Mouse (Mus musculus) C3H10T1/2 (cell line): ENCODE results near the gene Bola3. TPM values are rescaled to one million over a fixed set of nuclear protein-coding genes. Genes with fewer than 3 reads are reported as not detected.

Experiments used
- polyA plus RNA-seq, 2 experiments: library from polyadenylated mRNA; unstranded; fragments of >200 nt; fragmentation: generic; extraction: Trizol; gene quantifications; one replicate each; pipeline ENCODE4 v1.2.1; 2012; ENCODE audit warnings: missing spikeins in 2 of 2

The Bola3 gene
- polyA plus RNA-seq, result 10 to 100 TPM; 59.8 to 90.4 TPM

GRCm38 (mm10) chr6:83348873-83349272 lies at the start of gene Bola3:
TSS of gene Bola3 (plus strand) at chr6:83349147.

GRCm38 (mm10) chr6:83325525-83326393 lies 23.2 kb upstream of the Bola3 start, which contains the start of the genes Mthfd2 and Mob1a:
TSS of gene Mthfd2 (minus strand) at chr6:83325908.
TSS of gene Mob1a (plus strand) at chr6:83326016.

Other genes with a start within 250 kb of the Bola3 start
- gene Ccdc142, start 247.5 kb upstream of the Bola3 start, polyA plus RNA-seq, result 1 to 10 TPM in 1 of 2 experiments, under 1 TPM in 1; 0.27 to 2.7 TPM
- gene Gm42688, start 247.5 kb upstream of the Bola3 start, polyA plus RNA-seq, result 1 to 10 TPM in 1 of 2 experiments, under 1 TPM in 1; 0.48 to 2.7 TPM
- 10 to 100 TPM; 66.9 to 76.7 TPM for gene Mrpl53, start 240.1 kb upstream of the Bola3 start, polyA plus RNA-seq
- 10 to 100 TPM; 16.6 to 26.2 TPM for gene Mogs, start 233.7 kb upstream of the Bola3 start, polyA plus RNA-seq
- gene Wbp1, start 227.6 kb upstream of the Bola3 start, polyA plus RNA-seq, result 100 to 1,000 TPM in 1 of 2 experiments, 10 to 100 TPM in 1; 83.4 to 162 TPM
- gene Ino80b, start 223.7 kb upstream of the Bola3 start, polyA plus RNA-seq, result 10 to 100 TPM; 44.3 to 55.0 TPM
- gene Rtkn, start 213.7 kb upstream of the Bola3 start, polyA plus RNA-seq, result 10 to 100 TPM; 24.9 to 34.2 TPM
- gene Wdr54, start 192.8 kb upstream of the Bola3 start, polyA plus RNA-seq, result 1 to 10 TPM; 6.6 to 10.0 TPM
- 1 to 10 TPM; 2.0 to 4.9 TPM for gene 1700003E16Rik, start 192.7 kb upstream of the Bola3 start, polyA plus RNA-seq
- 100 to 1,000 TPM in 1 of 2 experiments, 10 to 100 TPM in 1; 46.5 to 121 TPM for gene Dctn1, start 183.2 kb upstream of the Bola3 start, polyA plus RNA-seq
- under 1 TPM in 1 of 2 experiments, not detected in 1; 0.02 TPM for gene Slc4a5, start 129.3 kb upstream of the Bola3 start, polyA plus RNA-seq
- gene Mthfd2, start 23.2 kb upstream of the Bola3 start, polyA plus RNA-seq, result 10 to 100 TPM; 10.4 to 16.0 TPM
- gene Mob1a, start 23.1 kb upstream of the Bola3 start, polyA plus RNA-seq, result 10 to 100 TPM in 1 of 2 experiments, 1 to 10 TPM in 1; 1.6 to 24.1 TPM
- 1 to 10 TPM in 1 of 2 experiments, under 1 TPM in 1; 0.26 to 6.6 TPM for gene Tet3, start 109.9 kb downstream of the Bola3 start, polyA plus RNA-seq
- gene Dguok, start 157.8 kb downstream of the Bola3 start, polyA plus RNA-seq, result 10 to 100 TPM; 24.8 to 60.6 TPM
- 1 to 10 TPM; 3.3 to 4.5 TPM for gene Actg2, start 187.1 kb downstream of the Bola3 start, polyA plus RNA-seq
- 10 to 100 TPM in 1 of 2 experiments, 1 to 10 TPM in 1; 3.7 to 14.7 TPM for gene Stambp, start 223.6 kb downstream of the Bola3 start, polyA plus RNA-seq